Mouse (Mus musculus) myocyte (in vitro differentiated cells): ENCODE measurements around the gene Hist1h1t. TPM values are rescaled to one million over a fixed set of nuclear protein-coding genes. Genes with fewer than 3 reads are reported as not detected.

Experiments
- H3K27me3 ChIP-seq: one replicate; pipeline ENCODE4 v1.6.1; 2011; ENCODE audit not compliant: control insufficient read depth, insufficient read depth, insufficient read length
- H3K36me3 ChIP-seq: one replicate; pipeline ENCODE4 v1.6.1; 2011; ENCODE audit not compliant: control insufficient read depth, insufficient read depth
- H3K4me2 ChIP-seq: one replicate; pipeline ENCODE4 v1.6.1; 2011; ENCODE audit warnings: low read depth, control low read depth
- H3K4me3 ChIP-seq: one replicate; pipeline ENCODE4 v1.5.1; 2011; ENCODE audit warnings: mild to moderate bottlenecking, control low read depth, moderate library complexity
- H3K79me2 ChIP-seq: one replicate; pipeline ENCODE4 v1.6.1; 2011; ENCODE audit not compliant: control insufficient read depth, insufficient read depth
- H3ac ChIP-seq: one replicate; pipeline ENCODE4 v1.6.1; 2011; ENCODE audit not compliant: control insufficient read depth, insufficient read length
- E2F4 ChIP-seq: IDR thresholded peaks from one replicate; pipeline ENCODE4 v1.6.1; 2011; ENCODE audit warnings: mild to moderate bottlenecking, control low read depth, moderate library complexity; ENCODE audit not compliant: insufficient read depth
- MAX ChIP-seq: IDR thresholded peaks from one replicate; pipeline ENCODE4 v1.6.1; 2011; ENCODE audit warnings: low read depth, mild to moderate bottlenecking, control low read depth
- MYOD1 ChIP-seq, 3 experiments: IDR thresholded peaks; one replicate each; pipeline ENCODE4 v1.6.1; 2011; ENCODE audit warnings: control low read depth in 2 of 3, low read depth in 2 of 3, mild to moderate bottlenecking in 2 of 3, moderate library complexity in 1 of 3; ENCODE audit not compliant: insufficient read length in 2 of 3, control insufficient read depth in 1 of 3
- MYOG ChIP-seq, 3 experiments: IDR thresholded peaks; one replicate each; pipeline ENCODE4 v1.6.1; 2011; ENCODE audit warnings: control low read depth in 2 of 3, low read depth in 2 of 3, mild to moderate bottlenecking in 2 of 3; ENCODE audit not compliant: insufficient read length in 2 of 3, control insufficient read depth in 1 of 3, insufficient read depth in 1 of 3
- POLR2A ChIP-seq: IDR thresholded peaks from one replicate; pipeline ENCODE4 v1.6.1; 2011; ENCODE audit warnings: low read depth, mild to moderate bottlenecking, control low read depth, moderate library complexity; ENCODE audit not compliant: insufficient read length
- POLR2AphosphoS2 ChIP-seq: IDR thresholded peaks from one replicate; pipeline ENCODE4 v1.6.1; 2011; ENCODE audit warnings: low read depth, control low read depth; ENCODE audit not compliant: insufficient read length
- REST ChIP-seq: IDR thresholded peaks from one replicate; pipeline ENCODE4 v1.6.1; 2011; ENCODE audit warnings: mild to moderate bottlenecking, control low read depth, moderate library complexity; ENCODE audit not compliant: insufficient read depth, insufficient read length
- SRF ChIP-seq: IDR thresholded peaks from one replicate; pipeline ENCODE4 v1.6.1; 2011; ENCODE audit warnings: low read depth; ENCODE audit not compliant: control insufficient read depth, insufficient read length
- TCF12 ChIP-seq: IDR thresholded peaks from one replicate; pipeline ENCODE4 v1.6.1; 2011; ENCODE audit warnings: mild to moderate bottlenecking, control low read depth; ENCODE audit not compliant: poor library complexity, insufficient read depth, severe bottlenecking
- TCF3 ChIP-seq: IDR thresholded peaks from one replicate; pipeline ENCODE4 v1.6.1; 2011; ENCODE audit warnings: low read depth, control low read depth; ENCODE audit not compliant: insufficient read length
- USF1 ChIP-seq: IDR thresholded peaks from one replicate; pipeline ENCODE4 v1.6.1; 2011; ENCODE audit warnings: low read depth, mild to moderate bottlenecking, control low read depth, moderate library complexity
- polyA plus RNA-seq: library from polyadenylated mRNA; unstranded; fragments of >200 nt; fragmentation: generic; extraction: Trizol; gene quantifications from one replicate; pipeline ENCODE4 v1.2.1, GENCODE M21; 2012; ENCODE audit warnings: missing spikeins

Hist1h1t gene
- polyA plus RNA-seq, 1 experiment = 0.05 TPM

DNA sequence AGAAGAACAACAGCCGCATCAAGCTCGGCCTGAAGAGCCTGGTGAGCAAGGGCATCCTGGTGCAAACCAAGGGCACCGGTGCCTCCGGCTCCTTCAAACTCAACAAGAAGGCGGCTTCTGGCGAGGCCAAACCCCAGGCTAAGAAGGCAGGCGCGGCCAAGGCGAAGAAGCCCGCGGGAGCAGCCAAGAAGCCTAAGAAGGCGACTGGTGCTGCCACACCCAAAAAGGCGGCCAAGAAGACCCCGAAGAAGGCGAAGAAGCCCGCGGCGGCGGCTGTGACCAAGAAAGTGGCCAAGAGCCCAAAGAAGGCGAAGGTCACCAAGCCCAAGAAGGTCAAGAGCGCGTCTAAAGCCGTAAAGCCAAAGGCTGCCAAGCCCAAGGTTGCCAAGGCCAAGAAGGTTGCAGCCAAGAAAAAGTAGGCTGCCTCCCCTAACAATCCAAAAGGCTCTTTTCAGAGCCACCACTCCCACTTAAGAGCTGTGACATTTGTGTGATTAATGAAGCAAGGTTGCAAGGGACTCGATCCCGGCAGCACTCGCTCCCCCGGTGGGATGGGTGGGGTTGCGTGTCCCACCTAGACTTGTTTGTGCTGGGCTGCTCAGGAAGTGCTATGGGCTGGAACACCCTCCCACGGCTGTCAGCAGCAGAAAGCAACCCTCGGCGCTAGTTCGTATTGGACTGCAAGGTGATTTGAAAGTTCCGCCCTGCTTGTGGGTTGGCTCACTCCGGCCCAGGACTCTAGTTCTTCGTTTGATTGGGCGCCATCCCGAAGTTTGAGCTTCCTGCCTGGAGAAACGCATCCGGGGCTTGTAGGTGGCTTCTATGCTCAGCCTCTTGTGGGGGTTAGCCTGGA is 43.7 kb downstream of the Hist1h1t start:
- no peaks in the 10 kb centered on the region for H3K36me3 ChIP-seq
- H3K27me3 ChIP-seq = no peaks in the 10 kb centered on the region
- peak overlapping the region; percentile 47 for H3K4me3 ChIP-seq
- TF ChIP-seq MYOD1 (IDR thresholded peaks at IDR 0.05; ENCODE audit: control insufficient read depth in 1 of 3, insufficient read length in 2 of 3, low read depth in 2 of 3) (no peak), REST (no peak), POLR2AphosphoS2 (peak; percentile 97), MYOG (IDR thresholded peaks at IDR 0.05; ENCODE audit: control insufficient read depth in 1 of 3, insufficient read depth in 1 of 3, insufficient read length in 2 of 3, low read depth in 2 of 3) (no peak), TCF12 (no peak), E2F4 (peak; percentile 95), USF1 (no peak), MAX (no peak), POLR2A (peak; percentile 90), TCF3 (no peak)
- peak overlapping the region; percentile 85 for H3K4me2 ChIP-seq
- no peaks in the 10 kb centered on the region for H3K79me2 ChIP-seq
- H3ac ChIP-seq = no peak overlapping the region

DNA sequence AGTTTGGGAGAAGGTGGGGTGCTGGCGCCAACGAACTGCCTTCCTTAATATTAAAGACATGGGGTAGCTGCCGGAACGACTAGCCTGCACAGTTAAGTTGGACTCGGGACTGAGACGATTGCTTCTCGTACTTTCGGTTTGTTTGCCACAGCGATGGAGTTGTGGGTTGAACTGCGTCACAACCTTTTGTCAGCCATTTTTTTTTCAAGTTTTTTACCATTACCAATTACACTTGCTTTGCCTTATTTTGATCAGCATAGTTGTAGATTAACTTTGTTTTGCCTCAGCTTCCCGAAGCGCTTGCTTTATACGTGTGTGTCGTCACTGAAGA is 44.3 kb downstream of the Hist1h1t start:
- Histone ChIP-seq H3K4me3 (peak overlapping the region; percentile 47), H3K27me3 (no peaks in the 10 kb centered on the region)

DNA sequence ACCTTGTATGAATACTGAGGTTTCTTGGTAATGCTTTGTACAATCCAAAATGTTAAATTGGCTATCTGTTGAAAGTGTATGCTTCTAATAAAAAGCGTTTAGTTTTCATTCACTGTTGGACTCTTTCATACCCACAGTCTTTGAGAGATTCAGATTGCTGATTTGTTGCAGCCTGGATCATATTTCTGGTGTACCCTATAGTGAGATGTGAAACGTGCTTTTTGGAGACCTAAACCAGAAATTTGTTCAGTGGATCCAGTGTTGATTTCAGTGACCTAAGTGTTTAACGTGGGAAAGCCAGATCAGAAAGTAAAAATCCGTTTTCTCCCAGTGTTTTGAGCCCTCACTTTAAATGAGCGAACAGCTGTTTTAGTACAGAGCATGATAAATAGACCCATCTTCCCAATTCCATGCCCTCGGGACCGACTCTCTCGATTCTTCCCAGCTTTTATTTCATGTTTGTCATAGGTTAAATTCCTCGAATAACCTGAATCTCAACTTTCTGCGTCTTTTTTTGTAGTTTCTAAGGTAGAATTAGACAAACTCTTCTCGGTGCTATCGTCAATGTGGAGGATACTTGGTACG is 44.7 kb downstream of the Hist1h1t start:
- H3K79me2 ChIP-seq = no peaks in the 10 kb centered on the region
- H3K4me2 ChIP-seq = peak overlapping the region; percentile 85
- TF ChIP-seq TCF3 (no peak), USF1 (no peak), E2F4 (no peak)
- H3K36me3 ChIP-seq = no peaks in the 10 kb centered on the region
- no peak overlapping the region for H3ac ChIP-seq
- H3K4me3 ChIP-seq = peak overlapping the region; percentile 47
- H3K27me3 ChIP-seq = no peaks in the 10 kb centered on the region

More for the DNA sequence above, 44.3 kb downstream of the Hist1h1t start:
- Histone ChIP-seq H3K79me2 (no peaks in the 10 kb centered on the region), H3K36me3 (no peaks in the 10 kb centered on the region), H3K4me2 (peak overlapping the region; percentile 85), H3ac (no peak overlapping the region)
- no peak for TF ChIP-seq TCF12
- TF ChIP-seq POLR2AphosphoS2 = peak; percentile 74
- TF ChIP-seq E2F4 = no peak
- TF ChIP-seq MAX = no peak
- peak; percentile 8 for TF ChIP-seq POLR2A

DNA sequence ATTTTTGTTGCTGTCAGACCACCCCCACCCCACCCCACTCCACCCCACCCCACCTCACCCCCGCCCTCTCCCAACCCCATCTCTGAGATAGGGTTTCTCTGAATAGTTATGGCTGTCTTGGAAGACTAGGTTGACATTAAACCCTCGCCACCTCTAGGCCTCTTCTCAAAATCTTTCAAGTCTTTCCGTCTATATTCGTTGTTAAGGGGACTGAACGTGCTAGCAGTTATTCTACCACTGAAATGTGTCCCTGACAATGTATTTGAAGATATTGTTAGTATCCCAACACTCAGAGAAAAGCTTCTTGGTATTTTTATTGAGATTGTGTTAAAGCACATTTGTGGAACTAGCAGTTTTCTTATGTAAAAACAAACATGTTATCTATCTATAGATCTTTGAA is 45.3 kb downstream of the Hist1h1t start:
- Histone ChIP-seq H3K4me2 (peak overlapping the region; percentile 55), H3K36me3 (no peaks in the 10 kb centered on the region), H3ac (no peak overlapping the region), H3K27me3 (no peaks in the 10 kb centered on the region), H3K4me3 (peak overlapping the region; percentile 47), H3K79me2 (no peaks in the 10 kb centered on the region)
- TF ChIP-seq TCF3 = no peak

DNA sequence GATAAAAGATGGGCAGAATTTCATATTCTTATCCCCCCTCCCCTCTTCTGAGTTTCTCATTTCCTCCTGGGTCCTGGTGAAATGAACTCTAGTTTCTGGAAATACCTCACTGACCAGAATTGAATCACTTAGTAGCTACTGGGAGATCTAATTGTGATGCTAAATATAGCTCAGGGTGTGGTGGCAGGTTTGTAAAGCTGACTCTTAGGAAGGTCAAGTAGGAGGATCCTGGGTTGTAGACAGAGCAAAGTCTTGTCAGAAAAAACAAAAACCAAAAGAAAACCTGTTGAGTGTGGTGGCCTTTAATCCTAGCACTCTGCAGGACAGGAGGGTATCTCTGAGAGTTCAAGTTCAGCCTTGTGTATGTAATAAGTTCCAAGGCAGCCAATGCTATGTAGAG is 46.4 kb downstream of the Hist1h1t start:
- Histone ChIP-seq H3K79me2 (no peaks in the 10 kb centered on the region), H3K27me3 (no peaks in the 10 kb centered on the region), H3K4me3 (no peak overlapping the region), H3K4me2 (peak overlapping the region; percentile 44), H3K36me3 (no peaks in the 10 kb centered on the region), H3ac (no peak overlapping the region)
- TF ChIP-seq MYOG (IDR thresholded peaks at IDR 0.05; ENCODE audit: control insufficient read depth in 1 of 3, insufficient read depth in 1 of 3, insufficient read length in 2 of 3, low read depth in 2 of 3) = no peak
- TF ChIP-seq TCF3 = no peak
- TF ChIP-seq TCF12 = no peak
- TF ChIP-seq USF1 = no peak
- no peak for TF ChIP-seq REST
- no peak for TF ChIP-seq POLR2AphosphoS2
- TF ChIP-seq MAX = no peak
- no peak for TF ChIP-seq E2F4
- no peak for TF ChIP-seq MYOD1 (IDR thresholded peaks at IDR 0.05; ENCODE audit: control insufficient read depth in 1 of 3, insufficient read length in 2 of 3, low read depth in 2 of 3)
- no peak for TF ChIP-seq SRF
